Mouse (Mus musculus) heart, adult 8-10 months (tissue): ENCODE measurements at regions not wholly inside any gene's neighbourhood (a gene's known extent, or its start where the extent isn't known, plus 50 kb on each side); places are given as distances from the start of the nearest gene placed in this dataset.
"Not testable (repeated sequence)": the region's sequence is repeated elsewhere in the genome, so short reads cannot be mapped to it uniquely, and the experiment has no call there.

ENCODE experiments used
- DNase-seq: peaks from one replicate; pipeline ENCODE4 v3.0.0; 2022; ENCODE audit warnings: low spot score

DNA sequence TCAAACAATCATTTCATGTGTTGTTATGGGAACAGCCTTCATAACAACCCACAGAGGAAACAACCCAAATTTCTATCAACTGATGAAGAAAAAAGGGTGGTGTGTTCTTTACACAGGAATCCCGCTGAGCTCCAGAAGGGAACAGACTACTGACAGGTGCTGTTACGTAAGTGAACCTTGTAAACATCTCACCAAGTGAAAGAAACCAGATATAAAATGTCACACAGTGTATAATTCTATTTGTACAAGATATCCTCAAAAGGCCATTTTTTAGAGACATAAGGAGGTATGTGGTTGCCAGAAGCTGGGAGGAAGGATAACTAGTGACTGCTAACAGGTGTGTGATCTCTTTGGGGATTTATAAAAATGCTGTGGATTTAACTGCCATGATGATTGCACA, 119.9 kb downstream of the Plod2 start:
- DNase-seq: no peak

GRCm38 (mm10) chr9:92667361-92667881, 125.4 kb downstream of the Plod2 start:
- DNase-seq: no peak

GRCm38 (mm10) chr9:92671966-92672365, 129.9 kb downstream of the Plod2 start:
- DNase-seq: no peak

DNA sequence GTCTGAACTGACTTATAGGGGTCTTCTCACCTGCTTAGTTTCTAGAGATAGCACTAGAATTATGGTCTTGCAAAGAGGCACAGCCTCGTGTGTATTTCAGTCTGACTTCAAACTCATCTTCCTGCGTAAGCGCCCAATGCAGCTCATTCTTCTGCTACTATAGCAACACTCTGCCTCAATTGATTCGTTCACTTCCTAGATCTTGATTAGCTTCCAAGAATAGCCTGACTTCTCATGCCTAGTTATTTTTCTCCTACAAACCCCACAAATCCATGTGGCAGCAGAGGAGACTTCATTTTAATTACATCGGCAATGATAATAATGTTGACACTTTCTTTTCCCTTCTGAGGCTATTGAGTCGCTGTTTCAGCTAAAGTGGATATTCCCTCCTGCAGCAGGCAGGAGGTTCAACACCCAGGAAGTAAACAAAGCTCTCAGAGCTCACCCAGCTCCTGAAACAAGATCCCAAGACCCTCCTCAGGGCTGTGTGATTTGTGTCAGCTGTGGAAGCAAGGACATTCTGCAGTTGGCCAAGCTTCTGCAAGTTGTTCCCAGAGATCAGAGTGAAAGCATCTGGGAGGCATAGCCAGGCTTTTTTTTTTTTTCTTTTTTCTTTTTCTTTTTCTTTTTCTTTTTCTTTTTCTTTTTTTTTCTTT, 152.5 kb downstream of the Plod2 start:
- no peak for DNase-seq

GRCm38 (mm10) chr9:92697971-92698370, 155.9 kb downstream of the Plod2 start:
- DNase-seq: no peak

DNA sequence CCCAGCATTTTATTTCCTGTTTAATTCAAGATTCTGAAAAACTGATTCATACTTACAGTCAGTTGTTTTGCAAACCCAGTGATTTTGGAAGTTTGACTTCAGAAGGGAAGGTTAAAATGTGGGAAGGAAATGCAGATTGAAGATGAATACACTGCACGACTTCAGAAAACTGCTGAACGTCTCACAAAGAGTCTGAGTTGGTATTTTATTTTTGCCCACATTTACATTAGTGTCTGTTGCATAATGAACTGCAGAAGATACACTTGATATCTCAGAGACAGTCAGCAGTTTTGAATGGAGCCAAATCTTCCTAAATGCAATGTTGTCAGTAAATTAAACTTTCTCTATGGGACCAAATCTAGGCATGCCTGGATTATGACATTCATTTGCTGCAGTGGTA, 162.7 kb downstream of the Plod2 start:
- DNase-seq: no peak

- peak; percentile 7 for DNase-seq
Observed at GRCm38 (mm10) chr9:92707011-92707410, 165.0 kb downstream of the Plod2 start.

- DNase-seq: no peak
Observed at GRCm38 (mm10) chr9:92717176-92717575, 175.2 kb downstream of the Plod2 start.

DNA sequence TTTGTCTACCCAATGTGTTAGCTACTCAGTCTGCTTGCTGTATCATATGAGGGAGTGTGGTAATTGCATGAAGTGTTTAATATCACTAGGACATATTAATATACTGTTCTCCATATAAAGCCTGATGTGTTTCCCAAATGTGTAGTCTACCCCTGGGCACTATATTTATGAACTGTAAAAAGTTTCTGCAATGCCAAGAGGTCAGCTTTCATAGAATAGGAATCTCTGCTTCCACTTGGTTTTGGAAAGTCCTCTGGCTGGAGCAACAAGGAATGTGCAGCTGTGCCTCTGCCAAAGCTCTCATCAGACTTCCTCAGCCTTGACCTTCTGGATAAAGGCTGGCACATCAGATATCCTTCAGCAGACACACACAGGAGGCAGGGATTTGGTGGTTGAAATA, 176.3 kb downstream of the Plod2 start:
- DNase-seq: no peak

GRCm38 (mm10) chr9:92719251-92719650, 177.2 kb downstream of the Plod2 start:
- DNase-seq: no peak

GRCm38 (mm10) chr9:92728864-92729263, 186.8 kb downstream of the Plod2 start:
- DNase-seq: no peak

GRCm38 (mm10) chr9:92731396-92731795, 189.4 kb downstream of the Plod2 start:
- no peak for DNase-seq

- no peak for DNase-seq
Observed at GRCm38 (mm10) chr9:92767532-92767931, 225.5 kb downstream of the Plod2 start.

DNA sequence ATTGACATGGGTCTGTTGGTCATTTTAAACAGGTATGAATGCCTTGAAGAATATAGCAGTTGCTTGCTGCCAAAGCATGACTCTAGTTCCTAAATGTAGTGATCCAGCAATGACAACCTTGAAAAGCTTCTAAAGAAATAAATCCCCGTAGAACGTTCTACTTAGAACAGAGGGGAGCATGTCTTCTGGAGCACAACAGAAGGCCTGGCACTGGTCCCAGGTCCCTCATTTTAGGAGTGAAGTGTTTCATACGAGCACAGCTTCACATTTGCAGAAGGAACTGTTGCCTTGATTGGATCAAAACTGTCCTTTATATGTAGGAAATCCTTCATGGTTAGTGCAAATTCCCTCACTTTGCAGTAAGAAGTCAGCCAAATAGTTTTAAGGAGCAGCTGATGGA, 226.4 kb downstream of the Plod2 start:
- DNase-seq: no peak

GRCm38 (mm10) chr9:92769528-92769927, 227.5 kb downstream of the Plod2 start:
- DNase-seq: no peak

- no peak for DNase-seq
Observed at GRCm38 (mm10) chr9:92771002-92771401, 229.0 kb downstream of the Plod2 start.

GRCm38 (mm10) chr9:92771716-92772115, 229.7 kb downstream of the Plod2 start:
- DNase-seq: no peak

DNA sequence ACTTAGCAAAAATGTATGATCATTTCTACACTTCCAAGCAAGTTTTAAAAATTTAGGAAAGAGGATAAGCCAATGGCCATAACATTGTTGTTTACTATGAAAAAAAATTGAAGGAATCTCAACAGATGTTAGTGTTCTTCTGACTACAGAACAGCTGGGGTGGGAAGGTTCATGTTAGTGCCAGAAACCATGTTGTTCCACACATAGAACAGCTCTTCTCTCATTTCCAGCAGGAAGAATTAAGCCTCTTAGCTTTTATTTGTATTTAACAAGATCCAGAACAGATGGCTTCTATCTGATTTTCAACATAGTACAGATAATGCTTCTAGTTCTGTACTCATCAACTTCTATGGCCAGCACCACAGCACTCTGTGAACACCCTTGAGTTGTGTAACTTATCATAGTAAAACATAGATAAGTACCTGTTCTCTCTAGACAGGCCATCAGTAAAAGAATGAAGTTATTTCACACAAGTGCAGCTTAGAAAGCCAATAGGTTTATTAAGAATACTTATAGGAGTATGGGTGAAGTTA, 241.0 kb downstream of the Plod2 start:
- peak; percentile 29 for DNase-seq

- no peak for DNase-seq
Observed at GRCm38 (mm10) chr9:92799695-92800094, 257.7 kb downstream of the Plod2 start.

DNA sequence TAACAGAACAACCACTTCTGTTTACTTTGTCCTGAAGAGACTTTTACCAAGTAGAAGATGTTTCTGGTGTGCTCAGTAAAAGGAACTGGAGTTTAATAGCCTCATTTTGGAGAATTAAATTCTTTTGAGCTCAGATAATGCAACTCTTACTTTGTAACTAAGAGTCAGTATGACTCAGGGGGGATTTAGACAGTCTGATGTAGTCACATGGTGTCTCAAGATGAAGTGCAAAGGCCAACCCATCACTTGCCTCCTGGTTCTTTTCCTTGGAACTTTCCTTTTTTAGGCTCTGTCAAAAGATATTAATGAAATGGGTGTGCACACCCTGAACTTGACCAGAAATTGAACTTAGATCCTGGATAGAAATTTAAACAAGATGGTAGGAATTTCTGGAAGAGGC, 267.4 kb downstream of the Plod2 start:
- DNase-seq: no peak

DNA sequence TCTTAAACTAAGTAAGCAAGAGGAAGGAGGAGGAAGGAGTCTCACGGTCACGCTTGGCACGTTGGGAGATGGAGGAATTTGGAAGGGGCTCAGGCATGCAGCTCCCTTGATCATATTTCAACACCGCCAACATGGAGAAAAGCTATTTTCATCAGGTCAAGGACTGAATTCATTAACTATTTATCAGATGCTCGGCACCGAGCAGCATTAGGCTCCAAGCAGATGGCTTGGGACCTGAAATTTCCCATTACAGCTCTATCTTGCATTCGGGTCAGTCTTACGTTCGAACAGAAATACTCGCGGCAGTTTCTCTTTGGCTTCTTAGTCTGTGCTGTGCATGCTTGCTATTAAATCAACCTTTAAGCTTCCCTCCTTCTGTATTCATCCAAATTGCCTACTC, 278.7 kb downstream of the Plod2 start:
- no peak for DNase-seq

- no peak for DNase-seq
Observed at GRCm38 (mm10) chr9:92826708-92827353, 284.8 kb downstream of the Plod2 start.

- not testable (repeated sequence) for DNase-seq
Observed at GRCm38 (mm10) chr9:92836156-92836555, 294.1 kb downstream of the Plod2 start.
